Mouse (Mus musculus): Measurements from ENCODE around the gene Rusc2. TPM values are rescaled to one million over a fixed set of nuclear protein-coding genes. Genes with fewer than 3 reads are reported as not detected.

The Rusc2 gene
- total and polyA plus RNA-seq, 2 experiments: 14.2 to 17.5 TPM

DNA sequence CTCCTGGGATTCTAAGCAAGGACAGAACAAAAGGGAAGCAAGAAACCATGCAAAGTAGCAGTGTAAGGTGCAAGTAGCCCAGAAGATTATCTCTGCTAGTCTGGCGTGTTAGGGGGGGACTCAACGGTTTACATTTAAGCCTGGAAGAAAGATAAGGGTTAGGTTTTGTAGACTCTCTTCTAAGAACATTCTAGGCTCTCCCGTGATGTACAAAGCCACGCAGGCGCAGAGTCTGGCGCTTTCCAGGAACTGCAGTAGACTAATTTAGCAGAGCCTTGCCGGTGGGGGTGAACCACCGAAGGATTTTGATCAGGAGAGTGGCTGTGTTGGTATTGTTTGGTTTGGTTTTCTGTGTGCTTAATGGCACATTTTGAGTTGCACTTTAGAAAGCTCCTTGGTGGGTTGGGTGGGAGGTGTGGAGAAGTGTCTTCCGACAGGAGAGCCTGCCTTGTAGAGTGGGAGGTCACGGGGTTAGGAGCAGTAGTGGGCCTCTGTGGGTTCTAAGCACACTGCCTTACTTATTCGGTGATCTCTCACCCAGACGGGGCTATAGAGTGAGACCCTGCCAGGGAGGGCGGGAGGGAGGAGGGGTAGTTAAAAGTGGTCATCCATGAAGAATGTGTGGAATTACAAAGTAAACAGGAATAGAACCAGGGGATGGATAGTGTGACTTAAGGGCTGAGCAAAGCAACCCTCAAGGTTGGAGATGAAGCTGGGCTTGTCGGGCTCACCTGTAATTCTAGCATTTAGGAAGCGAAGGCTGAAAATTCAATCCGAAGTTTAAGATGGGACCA is 35.7 kb downstream of the Rusc2 start:
- H3K27me3 ChIP-seq (ENCODE audit: control insufficient read depth, insufficient read depth, low read length): no peaks in the 10 kb centered on the region
- peak overlapping the region; percentile 22; the same call in 1 of the 2 replicates for H3K27ac ChIP-seq (replicated peaks; ENCODE audit: insufficient read depth, low read depth, low read length)
- H3K4me3 ChIP-seq (ENCODE audit: insufficient read depth, low read depth, low read length): no peak overlapping the region
- no peak overlapping the region for H3K9ac ChIP-seq (ENCODE audit: low read depth, low read length)
- peaks cover 7% of the 10 kb centered on the region; the same call in 1 of the 2 replicates for H3K79me2 ChIP-seq (ENCODE audit: control insufficient read depth, insufficient read depth, low read length)
- 86% methylated on average over 16 of the region's 16 CpGs for WGBS
- peaks cover 2% of the 10 kb centered on the region for H3K36me3 ChIP-seq (ENCODE audit: control insufficient read depth, insufficient read depth, low read length)
- TF ChIP-seq CTCF (IDR thresholded peaks at IDR 0.05; ENCODE audit: low read depth, low read length) (no peak), POLR2A (IDR thresholded peaks at IDR 0.05; ENCODE audit: extremely low read depth, insufficient read depth, low read length) (no peak)
- DNase-seq (ENCODE audit: extremely low read depth, low read depth, low spot score): no peak
- peaks cover 21% of the 10 kb centered on the region for H3K4me1 ChIP-seq (ENCODE audit: control insufficient read depth, insufficient read depth, low read length)

DNA sequence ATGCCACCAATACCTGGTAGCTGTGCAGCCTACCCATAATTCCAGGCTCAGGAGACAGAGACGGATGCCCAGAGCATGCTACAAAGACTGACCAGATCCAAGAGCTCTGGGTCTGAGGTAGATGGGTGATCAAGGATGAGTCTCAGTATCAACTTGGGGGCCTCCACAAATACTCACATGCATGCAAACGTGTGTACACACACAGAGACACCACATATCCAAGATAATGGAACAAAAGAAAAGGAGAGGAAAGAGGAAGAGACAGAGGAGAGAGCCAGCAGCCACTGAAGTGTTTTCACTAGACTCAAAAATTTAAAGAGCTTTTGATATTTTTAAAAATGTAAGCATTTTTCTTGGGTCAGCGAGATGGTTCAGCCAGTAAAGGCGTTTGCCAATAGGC is 36.7 kb downstream of the Rusc2 start:
- Histone ChIP-seq H3K9ac (ENCODE audit: low read depth, low read length) (no peak overlapping the region), H3K79me2 (ENCODE audit: control insufficient read depth, insufficient read depth, low read length) (0 out of 2 replicates have a peak, but pooled peaks cover 7% of the 10 kb centered on the region), H3K27ac (replicated peaks; ENCODE audit: insufficient read depth, low read depth, low read length) (peak overlapping the region; percentile 86), H3K36me3 (ENCODE audit: control insufficient read depth, insufficient read depth, low read length) (no peaks in the 10 kb centered on the region), H3K4me3 (ENCODE audit: insufficient read depth, low read depth, low read length) (no peak overlapping the region), H3K27me3 (ENCODE audit: control insufficient read depth, insufficient read depth, low read length) (no peaks in the 10 kb centered on the region), H3K4me1 (ENCODE audit: control insufficient read depth, insufficient read depth, low read length) (peaks cover 27% of the 10 kb centered on the region)
- no peak for TF ChIP-seq CTCF (IDR thresholded peaks at IDR 0.05; ENCODE audit: low read depth, low read length)
- no peak for TF ChIP-seq POLR2A (IDR thresholded peaks at IDR 0.05; ENCODE audit: extremely low read depth, insufficient read depth, low read length)
- DNase-seq (ENCODE audit: extremely low read depth, low read depth, low spot score): no peak
- WGBS: 35% methylated on average over 4 of the region's 4 CpGs

DNA sequence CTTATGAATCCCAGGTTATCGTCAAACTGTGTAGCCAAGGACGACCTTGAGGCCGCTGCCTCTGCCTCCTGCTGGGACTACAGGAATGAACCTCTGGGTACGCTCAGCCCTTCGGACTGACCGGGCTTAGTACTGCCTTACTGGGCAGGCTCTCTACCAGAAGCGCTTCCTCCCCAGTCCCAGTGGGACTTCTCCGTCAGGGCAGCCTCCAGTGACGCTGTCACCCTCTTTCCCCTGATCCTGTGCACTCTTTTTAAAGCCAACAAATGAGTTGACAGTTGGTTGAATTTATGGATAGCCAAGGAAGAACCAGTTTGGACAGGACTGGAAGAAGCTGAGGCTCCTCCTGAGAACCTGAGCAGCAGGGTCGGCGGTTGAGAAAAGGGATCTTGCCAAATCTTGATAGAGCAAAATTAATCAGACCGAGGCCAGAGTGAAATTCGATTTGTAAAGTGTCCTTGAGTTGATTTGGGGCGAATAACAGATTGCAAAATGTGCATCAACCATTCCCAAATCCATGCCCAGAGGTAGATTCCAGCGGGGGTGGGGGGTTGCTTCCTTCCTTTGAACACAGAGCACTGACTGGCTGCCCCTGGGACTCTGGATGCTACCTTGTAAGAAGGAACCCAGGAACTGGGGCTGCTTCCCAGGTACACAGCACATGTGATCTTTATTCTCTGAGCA is 37.3 kb downstream of the Rusc2 start:
- Histone ChIP-seq H3K36me3 (ENCODE audit: control insufficient read depth, insufficient read depth, low read length) (peaks cover under 1% of the 10 kb centered on the region; the same call in 1 of the 2 replicates), H3K4me3 (ENCODE audit: insufficient read depth, low read depth, low read length) (no peak overlapping the region), H3K9ac (ENCODE audit: low read depth, low read length) (peak overlapping the region; percentile 29), H3K27ac (replicated peaks; ENCODE audit: insufficient read depth, low read depth, low read length) (peak overlapping the region; percentile 86), H3K4me1 (ENCODE audit: control insufficient read depth, insufficient read depth, low read length) (peaks cover 32% of the 10 kb centered on the region), H3K27me3 (ENCODE audit: control insufficient read depth, insufficient read depth, low read length) (no peaks in the 10 kb centered on the region), H3K79me2 (ENCODE audit: control insufficient read depth, insufficient read depth, low read length) (0 out of 2 replicates have a peak, but pooled peaks cover 7% of the 10 kb centered on the region)
- peak; percentile 84 for DNase-seq (ENCODE audit: extremely low read depth, low read depth, low spot score)
- 9% methylated on average over 15 of the region's 15 CpGs for WGBS
- TF ChIP-seq CTCF (IDR thresholded peaks at IDR 0.05; ENCODE audit: low read depth, low read length): 0 out of 2 replicates have a peak, but pooled peaks have one; percentile 12
- 0 out of 2 replicates have a peak, but pooled peaks have one; percentile 19 for TF ChIP-seq POLR2A (IDR thresholded peaks at IDR 0.05; ENCODE audit: extremely low read depth, insufficient read depth, low read length)

DNA sequence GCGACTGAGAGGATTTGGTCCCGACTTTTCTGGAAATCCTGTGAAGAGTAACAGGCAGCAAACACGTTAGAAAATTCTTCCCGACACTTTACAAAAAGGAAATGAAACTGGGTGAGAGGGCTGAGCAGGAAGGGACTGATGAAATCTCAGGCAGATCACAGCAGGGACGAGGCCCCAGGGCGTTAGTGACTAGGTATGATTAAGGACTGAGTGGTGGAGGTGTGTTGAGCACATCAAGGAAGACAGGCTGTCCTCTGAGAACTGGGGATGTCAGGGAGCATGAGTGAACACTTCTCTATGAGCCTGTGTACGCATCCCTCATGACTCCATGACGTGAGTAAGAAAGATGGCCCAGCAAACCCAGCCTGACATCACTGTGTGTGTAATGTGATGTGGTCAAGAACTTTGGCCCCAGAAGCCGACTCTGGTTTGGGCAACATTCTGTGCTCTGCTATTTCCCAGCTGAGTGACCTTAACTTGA is 38.1 kb downstream of the Rusc2 start:
- Histone ChIP-seq H3K4me3 (ENCODE audit: insufficient read depth, low read depth, low read length) (no peak overlapping the region), H3K9ac (ENCODE audit: low read depth, low read length) (peak overlapping the region; percentile 43), H3K79me2 (ENCODE audit: control insufficient read depth, insufficient read depth, low read length) (0 out of 2 replicates have a peak, but pooled peaks cover 7% of the 10 kb centered on the region), H3K4me1 (ENCODE audit: control insufficient read depth, insufficient read depth, low read length) (peaks cover 32% of the 10 kb centered on the region), H3K27me3 (ENCODE audit: control insufficient read depth, insufficient read depth, low read length) (no peaks in the 10 kb centered on the region), H3K36me3 (ENCODE audit: control insufficient read depth, insufficient read depth, low read length) (peaks cover 7% of the 10 kb centered on the region; the same call in 1 of the 2 replicates), H3K27ac (replicated peaks; ENCODE audit: insufficient read depth, low read depth, low read length) (peak overlapping the region; percentile 86)
- DNase-seq (ENCODE audit: extremely low read depth, low read depth, low spot score): peak; percentile 77
- WGBS: 23% methylated on average over 9 of the region's 9 CpGs
- TF ChIP-seq CTCF (IDR thresholded peaks at IDR 0.05; ENCODE audit: low read depth, low read length) (no peak), POLR2A (IDR thresholded peaks at IDR 0.05; ENCODE audit: extremely low read depth, insufficient read depth, low read length) (no peak)

DNA sequence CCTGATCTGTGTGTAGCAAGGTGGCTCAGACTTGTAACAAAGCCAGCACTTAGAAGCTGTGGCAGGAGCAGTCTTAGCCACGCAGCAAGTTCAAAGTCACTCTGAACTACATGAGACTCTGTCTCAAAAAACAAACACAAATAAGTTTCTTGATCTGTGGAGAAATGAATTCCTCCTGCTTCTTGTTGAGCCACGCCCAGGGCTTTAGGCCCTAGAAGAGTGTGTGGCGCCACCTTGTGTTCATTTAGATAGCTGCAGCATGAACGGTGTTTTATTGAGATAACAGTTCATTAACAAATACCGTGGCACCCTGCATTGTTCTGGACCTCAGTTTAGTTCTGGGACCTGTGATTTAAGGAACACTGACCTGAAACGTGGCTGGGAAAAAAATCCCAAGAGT is 38.5 kb downstream of the Rusc2 start:
- peaks cover 10% of the 10 kb centered on the region for H3K36me3 ChIP-seq (ENCODE audit: control insufficient read depth, insufficient read depth, low read length)

More for the DNA sequence above, 38.5 kb downstream of the Rusc2 start:
- no peak overlapping the region for H3K4me3 ChIP-seq (ENCODE audit: insufficient read depth, low read depth, low read length)
- H3K4me1 ChIP-seq (ENCODE audit: control insufficient read depth, insufficient read depth, low read length): peaks cover 32% of the 10 kb centered on the region
- H3K27me3 ChIP-seq (ENCODE audit: control insufficient read depth, insufficient read depth, low read length): no peaks in the 10 kb centered on the region
- DNase-seq (ENCODE audit: extremely low read depth, low read depth, low spot score): peak; percentile 76
- H3K79me2 ChIP-seq (ENCODE audit: control insufficient read depth, insufficient read depth, low read length): 0 out of 2 replicates have a peak, but pooled peaks cover 3% of the 10 kb centered on the region
- WGBS: under 1% methylated on average over 6 of the region's 6 CpGs
- H3K9ac ChIP-seq (ENCODE audit: low read depth, low read length): no peak overlapping the region
- H3K27ac ChIP-seq (replicated peaks; ENCODE audit: insufficient read depth, low read depth, low read length): peak overlapping the region; percentile 86
- no peak for TF ChIP-seq POLR2A (IDR thresholded peaks at IDR 0.05; ENCODE audit: extremely low read depth, insufficient read depth, low read length)
- TF ChIP-seq CTCF (IDR thresholded peaks at IDR 0.05; ENCODE audit: low read depth, low read length): peak; percentile 74
